Mouse (Mus musculus): ENCODE measurements around the gene Gm49358.

The Gm49358 gene

GRCm38 (mm10) chr10:86810612-86811011 is 46.8 kb downstream of the Gm49358 start:
- no peak for DNase-seq (ENCODE audit: low read depth, low spot score)

GRCm38 (mm10) chr10:86814292-86815131 is 50.7 kb downstream of the Gm49358 start:
- DNase-seq (ENCODE audit: low read depth, low spot score): no peak

GRCm38 (mm10) chr10:86815133-86815532 is 51.4 kb downstream of the Gm49358 start:
- no peak for DNase-seq (ENCODE audit: low read depth, low spot score)

GRCm38 (mm10) chr10:86819649-86820165 is 55.9 kb downstream of the Gm49358 start:
- no peak for DNase-seq (ENCODE audit: low read depth, low spot score)

- no peak for DNase-seq (ENCODE audit: low read depth, low spot score)
These were observed 57.2 kb downstream of the Gm49358 start for GRCm38 (mm10) chr10:86821014-86821413.

- DNase-seq (ENCODE audit: low read depth, low spot score): no peak
These were observed 60.3 kb downstream of the Gm49358 start for GRCm38 (mm10) chr10:86824093-86824492.

- DNase-seq (ENCODE audit: low read depth, low spot score): no peak
These were observed 61.1 kb downstream of the Gm49358 start for GRCm38 (mm10) chr10:86824871-86825270.

GRCm38 (mm10) chr10:86825871-86826522 is 62.2 kb downstream of the Gm49358 start:
- no peak for DNase-seq (ENCODE audit: low read depth, low spot score)

GRCm38 (mm10) chr10:86826929-86827328 is 63.2 kb downstream of the Gm49358 start:
- DNase-seq (ENCODE audit: low read depth, low spot score): no peak

GRCm38 (mm10) chr10:86828221-86829135 is 64.7 kb downstream of the Gm49358 start:
- DNase-seq (ENCODE audit: low read depth, low spot score): no peak

- no peak for DNase-seq (ENCODE audit: low read depth, low spot score)
These were observed 65.7 kb downstream of the Gm49358 start for GRCm38 (mm10) chr10:86829515-86829914.

GRCm38 (mm10) chr10:86836784-86837183 is 73.0 kb downstream of the Gm49358 start:
- no peak for DNase-seq (ENCODE audit: low read depth, low spot score)

- no peak for DNase-seq (ENCODE audit: low read depth, low spot score)
These were observed 75.1 kb downstream of the Gm49358 start for GRCm38 (mm10) chr10:86838827-86839226.

- no peak for DNase-seq (ENCODE audit: low read depth, low spot score)
These were observed 78.9 kb downstream of the Gm49358 start for GRCm38 (mm10) chr10:86842659-86843058.

GRCm38 (mm10) chr10:86846926-86847467 is 83.2 kb downstream of the Gm49358 start:
- DNase-seq (ENCODE audit: low read depth, low spot score): no peak

GRCm38 (mm10) chr10:86849087-86849486 is 85.3 kb downstream of the Gm49358 start:
- no peak for DNase-seq (ENCODE audit: low read depth, low spot score)

GRCm38 (mm10) chr10:86849508-86849907 is 85.7 kb downstream of the Gm49358 start:
- DNase-seq (ENCODE audit: low read depth, low spot score): no peak

- no peak for DNase-seq (ENCODE audit: low read depth, low spot score)
These were observed 88.4 kb downstream of the Gm49358 start for GRCm38 (mm10) chr10:86852160-86852559.

- no peak for DNase-seq (ENCODE audit: low read depth, low spot score)
These were observed 89.7 kb downstream of the Gm49358 start for GRCm38 (mm10) chr10:86853433-86853832.

- DNase-seq (ENCODE audit: low read depth, low spot score): no peak
These were observed 96.6 kb downstream of the Gm49358 start for GRCm38 (mm10) chr10:86860396-86860795.

- DNase-seq (ENCODE audit: low read depth, low spot score): no peak
These were observed 98.7 kb downstream of the Gm49358 start for GRCm38 (mm10) chr10:86862496-86862895.

All from c-Kit-negative CD71-positive TER-119-positive erythroid progenitor cells, embryonic 14.5 days (primary cell).